15 mouse cellular contexts compared by ENCODE assay signal in the genomic region with DNA sequence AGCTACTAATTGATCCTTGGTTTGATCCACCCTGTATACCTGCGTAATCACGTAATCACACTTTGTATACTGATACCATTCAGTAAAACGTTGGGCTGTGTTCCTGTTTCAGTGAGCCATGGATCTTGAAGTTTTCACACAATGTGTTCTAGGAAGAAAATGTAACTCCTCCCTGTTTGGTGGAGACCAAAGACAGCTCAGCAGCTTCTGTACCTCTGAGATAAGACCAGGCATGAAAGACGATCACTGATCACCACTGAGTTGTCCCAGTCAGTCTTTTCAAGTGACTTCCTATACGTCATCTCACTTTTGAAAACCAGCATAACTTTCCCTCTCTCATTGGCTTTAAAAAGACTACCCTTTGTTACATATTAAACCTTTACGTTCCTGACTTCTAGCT. TPM values are rescaled to one million over a fixed set of nuclear protein-coding genes. Genes with fewer than 3 reads are reported as not detected.
A peak's percentile ranks its signal among the peaks of the same experiment; 100 is the strongest.
DNase-seq lines count a peak whose midpoint lies in the region; ATAC-seq lines count a peak whose summit lies in the region.
"Had no signal": no experiment of that assay in that cellular context is flagged by ENCODE, and none has a peak within 500 bp of the region (broad histone marks: within the 10 kb centered on the region; RNA-seq: fewer than 3 reads in every experiment).

No protein-coding gene starts in this region.

- H3K4me2 ChIP-seq in liver, embryonic 12.5 days: peak overlapping the region; percentile 68
- no peak overlapping the region for H3K4me2 ChIP-seq in forebrain, embryonic 16.5 days (ENCODE audit: low read length)
- H3K4me2 ChIP-seq: forebrain, embryonic 12.5 days; heart, embryonic 15.5 days; midbrain, embryonic 15.5 days had no signal

- DNase-seq in c-Kit-positive CD71-positive TER-119-positive erythroid progenitor cells, embryonic 14.5 days (ENCODE audit: low spot score): peak; percentile 72
- DNase-seq in yolk sac, embryonic 10.5 days (ENCODE audit: low spot score): peak; percentile 5
- DNase-seq in right cerebral cortex, postnatal 36 days (ENCODE audit: low spot score in 2 of 2): no peak
- DNase-seq: cerebellum, adult 18-20 months; gastrocnemius, postnatal 36 days; kidney, adult 9 months; lung, postnatal 4 days had no signal

- H3K27me3 ChIP-seq in megakaryocyte, embryonic 14.5 days (replicated peaks): no peaks in the 10 kb centered on the region
- H3K27me3 ChIP-seq in liver, embryonic 12.5 days (replicated peaks): no peaks in the 10 kb centered on the region
- no peaks in the 10 kb centered on the region for H3K27me3 ChIP-seq in forebrain, embryonic 16.5 days (replicated peaks; ENCODE audit: control insufficient read depth, insufficient read depth, low read length)
- H3K27me3 ChIP-seq: forebrain, embryonic 12.5 days; heart, embryonic 15.5 days; midbrain, embryonic 15.5 days had no signal

- no peak for ATAC-seq in megakaryocyte, adult 5-6 weeks (ENCODE audit: poor library complexity, severe bottlenecking)
- peak; percentile 99 for ATAC-seq in liver, embryonic 12.5 days
- no peak for ATAC-seq in forebrain, embryonic 16.5 days
- ATAC-seq: inflammation-experienced regulatory T-cells, adult 6 months; midbrain, embryonic 15.5 days had no signal

- peaks cover 38% of the 10 kb centered on the region for H3K36me3 ChIP-seq in megakaryocyte, embryonic 14.5 days (replicated peaks; ENCODE audit: low read length)
- no peaks in the 10 kb centered on the region for H3K36me3 ChIP-seq in liver, embryonic 12.5 days
- no peaks in the 10 kb centered on the region for H3K36me3 ChIP-seq in forebrain, embryonic 16.5 days (ENCODE audit: control insufficient read depth, insufficient read depth)
- H3K36me3 ChIP-seq: forebrain, embryonic 12.5 days; heart, embryonic 15.5 days; midbrain, embryonic 15.5 days had no signal

- peaks cover 79% of the 10 kb centered on the region for H3K4me1 ChIP-seq in megakaryocyte, embryonic 14.5 days
- H3K4me1 ChIP-seq in liver, embryonic 12.5 days: peaks cover 31% of the 10 kb centered on the region
- no peaks in the 10 kb centered on the region for H3K4me1 ChIP-seq in forebrain, embryonic 16.5 days (replicated peaks; ENCODE audit: control insufficient read depth, insufficient read depth, low read length)
- H3K4me1 ChIP-seq: forebrain, embryonic 12.5 days; heart, embryonic 15.5 days; midbrain, embryonic 15.5 days had no signal

- WGBS in liver, embryonic 12.5 days (ENCODE audit: insufficient replicate concordance): 19% methylated on average over 6 of the region's 6 CpGs
- 68% methylated on average over 6 of the region's 6 CpGs for WGBS in forebrain, embryonic 16.5 days

- peak overlapping the region; percentile 94 for H3K27ac ChIP-seq in liver, embryonic 12.5 days
- H3K27ac ChIP-seq in forebrain, embryonic 16.5 days (ENCODE audit: low read length): no peak overlapping the region
- H3K27ac ChIP-seq: forebrain, embryonic 12.5 days; heart, embryonic 15.5 days; midbrain, embryonic 15.5 days had no signal

- peak overlapping the region; percentile 45 for H3K9ac ChIP-seq in liver, embryonic 12.5 days
- no peak overlapping the region for H3K9ac ChIP-seq in forebrain, embryonic 16.5 days (replicated peaks; ENCODE audit: low read depth, low read length)
- H3K9ac ChIP-seq: forebrain, embryonic 12.5 days; heart, embryonic 15.5 days; midbrain, embryonic 15.5 days had no signal

- H3K4me3 ChIP-seq in megakaryocyte, embryonic 14.5 days (replicated peaks): peak overlapping the region; percentile 79
- peak overlapping the region; percentile 23 for H3K4me3 ChIP-seq in liver, embryonic 12.5 days
- no peak overlapping the region for H3K4me3 ChIP-seq in forebrain, embryonic 16.5 days (replicated peaks; ENCODE audit: low read length)
- H3K4me3 ChIP-seq: forebrain, embryonic 12.5 days; heart, embryonic 15.5 days; midbrain, embryonic 15.5 days had no signal

- H3K9me3 ChIP-seq in megakaryocyte, embryonic 14.5 days: no peaks in the 10 kb centered on the region
- H3K9me3 ChIP-seq in liver, embryonic 12.5 days (replicated peaks): no peaks in the 10 kb centered on the region
- no peaks in the 10 kb centered on the region for H3K9me3 ChIP-seq in forebrain, embryonic 16.5 days (ENCODE audit: control insufficient read depth, low read length)
- H3K9me3 ChIP-seq: forebrain, embryonic 12.5 days; heart, embryonic 15.5 days; midbrain, embryonic 15.5 days had no signal

RNA-seq across cellular contexts. Expression of gene Vav3, which starts 38.2 kb away (rescaled TPM):
- polyA plus RNA-seq in megakaryocyte, embryonic 14.5 days (2012; ENCODE audit: insufficient read depth, low replicate concordance): 6.5 and 13.9 TPM in 2 replicates
- total RNA-seq in megakaryocyte, adult 5-6 weeks (2015): 44.2 and 49.7 TPM in 2 replicates
- 60.9 and 67.8 TPM in 2 replicates for total RNA-seq in megakaryocyte, adult 5-6 weeks (2017)
- 5.4 and 7.0 TPM in 2 replicates for polyA plus RNA-seq in liver, embryonic 12.5 days (2016; fragmentation: Nextera tagmentation; extraction: Ambion mirVana)
- 6.3 and 7.9 TPM in 2 replicates for polyA plus RNA-seq in forebrain, embryonic 16.5 days (2015; fragmentation: Nextera tagmentation; extraction: Ambion mirVana)

Comparison
In these comparisons a context has a peak if more than half of its experiments do, and no peak if none do; other contexts are left out.
1. DNase-seq: peak in c-Kit-positive CD71-positive TER-119-positive erythroid progenitor cells, embryonic 14.5 days (single experiment) and yolk sac, embryonic 10.5 days (single experiment); none in right cerebral cortex, postnatal 36 days (0 of 2).